Mouse (Mus musculus): ENCODE measurements around the gene Sgsm1. TPM values are rescaled to one million over a fixed set of nuclear protein-coding genes. Genes with fewer than 3 reads are reported as not detected.

Gene Sgsm1
- total RNA-seq, 2 experiments from 2014 or later = 80.3 to 85.4 TPM

GRCm38 (mm10) chr5:113288490-113288889 lies 22.1 kb downstream of the Sgsm1 start:
- Histone ChIP-seq H3K27ac (no peak overlapping the region), H3K4me3 (no peak overlapping the region)
- TF ChIP-seq CTCF (conservative IDR thresholded peaks at IDR 0.05) = no peak
- DNase-seq (ENCODE audit: low spot score in 2 of 2) = no peak

- no peak for TF ChIP-seq CTCF (conservative IDR thresholded peaks at IDR 0.05)
- Histone ChIP-seq H3K4me3 (no peak overlapping the region), H3K27ac (no peak overlapping the region)
- no peak for DNase-seq (ENCODE audit: low spot score in 2 of 2)
Measured at GRCm38 (mm10) chr5:113287762-113288161, 22.8 kb downstream of the Sgsm1 start.

GRCm38 (mm10) chr5:113286591-113287520 lies 23.7 kb downstream of the Sgsm1 start:
- Histone ChIP-seq H3K4me3 (no peak overlapping the region), H3K27ac (no peak overlapping the region)
- peak; percentile 82 for TF ChIP-seq CTCF (conservative IDR thresholded peaks at IDR 0.05)
- DNase-seq (ENCODE audit: low spot score in 2 of 2) = peak in 1 of 2 experiments; percentile 82

- TF ChIP-seq CTCF (conservative IDR thresholded peaks at IDR 0.05) = no peak
- Histone ChIP-seq H3K27ac (no peak overlapping the region), H3K4me3 (no peak overlapping the region)
- no peak for DNase-seq (ENCODE audit: low spot score in 2 of 2)
Measured at GRCm38 (mm10) chr5:113286048-113286447, 24.5 kb downstream of the Sgsm1 start.

GRCm38 (mm10) chr5:113285541-113285940 lies 25.0 kb downstream of the Sgsm1 start:
- peak; percentile 54 for TF ChIP-seq CTCF (conservative IDR thresholded peaks at IDR 0.05)
- H3K27ac ChIP-seq = no peak overlapping the region
- H3K4me3 ChIP-seq = no peak overlapping the region
- DNase-seq (ENCODE audit: low spot score in 2 of 2) = no peak

- TF ChIP-seq CTCF (conservative IDR thresholded peaks at IDR 0.05) = no peak
Measured at GRCm38 (mm10) chr5:113283726-113284125, 26.9 kb downstream of the Sgsm1 start.

GRCm38 (mm10) chr5:113281557-113281956 lies 29.0 kb downstream of the Sgsm1 start:
- no peak for DNase-seq (ENCODE audit: low spot score in 2 of 2)
- H3K27ac ChIP-seq = no peak overlapping the region
- no peak for TF ChIP-seq CTCF (conservative IDR thresholded peaks at IDR 0.05)
- no peak overlapping the region for H3K4me3 ChIP-seq

More at GRCm38 (mm10) chr5:113283726-113284125, 26.9 kb downstream of the Sgsm1 start:
- Histone ChIP-seq H3K4me3 (no peak overlapping the region), H3K27ac (no peak overlapping the region)
- no peak for DNase-seq (ENCODE audit: low spot score in 2 of 2)

GRCm38 (mm10) chr5:113280138-113280856 lies 30.3 kb downstream of the Sgsm1 start:
- no peak overlapping the region; the same call in 1 of the 2 replicates for H3K4me3 ChIP-seq
- no peak for TF ChIP-seq CTCF (conservative IDR thresholded peaks at IDR 0.05)
- DNase-seq (ENCODE audit: low spot score in 2 of 2) = no peak
- no peak overlapping the region for H3K27ac ChIP-seq

GRCm38 (mm10) chr5:113275839-113276238 lies 34.7 kb downstream of the Sgsm1 start:
- Histone ChIP-seq H3K4me3 (no peak overlapping the region), H3K27ac (no peak overlapping the region)
- no peak for TF ChIP-seq CTCF (conservative IDR thresholded peaks at IDR 0.05)

GRCm38 (mm10) chr5:113271207-113271811 lies 39.3 kb downstream of the Sgsm1 start:
- TF ChIP-seq CTCF (conservative IDR thresholded peaks at IDR 0.05) = no peak
- no peak overlapping the region for H3K4me3 ChIP-seq
- peak; percentile 77 to 87 for DNase-seq (ENCODE audit: low spot score in 2 of 2)
- H3K27ac ChIP-seq = no peak overlapping the region

More at GRCm38 (mm10) chr5:113275839-113276238, 34.7 kb downstream of the Sgsm1 start:
- no peak for DNase-seq (ENCODE audit: low spot score in 2 of 2)

- Histone ChIP-seq H3K4me3 (no peak overlapping the region), H3K27ac (no peak overlapping the region)
- TF ChIP-seq CTCF (conservative IDR thresholded peaks at IDR 0.05) = peak; percentile 54
- DNase-seq (ENCODE audit: low spot score in 2 of 2) = no peak
Measured at GRCm38 (mm10) chr5:113270043-113270442, 40.5 kb downstream of the Sgsm1 start.

GRCm38 (mm10) chr5:113268246-113268645 lies 42.3 kb downstream of the Sgsm1 start:
- no peak for TF ChIP-seq CTCF (conservative IDR thresholded peaks at IDR 0.05)
- DNase-seq (ENCODE audit: low spot score in 2 of 2) = no peak
- no peak overlapping the region for H3K4me3 ChIP-seq
- H3K27ac ChIP-seq = no peak overlapping the region

- DNase-seq (ENCODE audit: low spot score in 2 of 2) = no peak
- TF ChIP-seq CTCF (conservative IDR thresholded peaks at IDR 0.05) = no peak
- Histone ChIP-seq H3K27ac (no peak overlapping the region), H3K4me3 (no peak overlapping the region)
Measured at GRCm38 (mm10) chr5:113265637-113266036, 44.9 kb downstream of the Sgsm1 start.

Measured in layer of hippocampus, adult 2 months (tissue).